Mouse (Mus musculus) testis, adult 2 months (tissue): Measurements from ENCODE around the gene Gadl1. TPM values are rescaled to one million over a fixed set of nuclear protein-coding genes. Genes with fewer than 3 reads are reported as not detected.

ENCODE experiments used
- H3K27ac ChIP-seq: fragments of 200-500 bp; 2 replicates; pipeline ENCODE4 v1.5.1; 2012; ENCODE audit warnings: low read depth, low read length; ENCODE audit not compliant: control insufficient read depth, insufficient read depth
- H3K27me3 ChIP-seq: fragments of 200-500 bp; 2 replicates; pipeline ENCODE4 v1.6.1; 2012; ENCODE audit warnings: mild to moderate bottlenecking, low read length, moderate library complexity; ENCODE audit not compliant: control insufficient read depth, insufficient read depth
- H3K36me3 ChIP-seq: fragments of 200-500 bp; 2 replicates; pipeline ENCODE4 v1.6.1; 2012; ENCODE audit warnings: mild to moderate bottlenecking, low read length; ENCODE audit not compliant: control insufficient read depth, insufficient read depth
- H3K4me1 ChIP-seq: fragments of 200-500 bp; 2 replicates; pipeline ENCODE4 v1.6.1; 2012; ENCODE audit warnings: low read length; ENCODE audit not compliant: control insufficient read depth, insufficient read depth
- H3K4me3 ChIP-seq: fragments of 200-500 bp; 2 replicates; pipeline ENCODE4 v1.5.1; 2012; ENCODE audit warnings: low read depth, mild to moderate bottlenecking, low read length, moderate library complexity, mixed read lengths; ENCODE audit not compliant: control insufficient read depth
- CTCF ChIP-seq: fragments of 200-500 bp; IDR thresholded peaks from 2 replicates; pipeline ENCODE4 v1.5.1; 2012; ENCODE audit warnings: low read depth, mild to moderate bottlenecking, inconsistent platforms, low read length, moderate library complexity; ENCODE audit not compliant: control insufficient read depth, insufficient read depth, insufficient replicate concordance
- POLR2A ChIP-seq: fragments of 200-500 bp; IDR thresholded peaks from 2 replicates; pipeline ENCODE4 v1.6.1; 2012; ENCODE audit warnings: low read depth, mild to moderate bottlenecking, inconsistent platforms, low read length, moderate library complexity; ENCODE audit not compliant: control insufficient read depth
- polyA plus RNA-seq: library from polyadenylated mRNA; depleted of rRNA; stranded (reverse); fragments of >200 nt; gene quantifications from 2 replicates; pipeline ENCODE4 v1.2.3, GENCODE M21; 2012

Gadl1 gene
- polyA plus RNA-seq, 1 experiment = 2.3 TPM

DNA sequence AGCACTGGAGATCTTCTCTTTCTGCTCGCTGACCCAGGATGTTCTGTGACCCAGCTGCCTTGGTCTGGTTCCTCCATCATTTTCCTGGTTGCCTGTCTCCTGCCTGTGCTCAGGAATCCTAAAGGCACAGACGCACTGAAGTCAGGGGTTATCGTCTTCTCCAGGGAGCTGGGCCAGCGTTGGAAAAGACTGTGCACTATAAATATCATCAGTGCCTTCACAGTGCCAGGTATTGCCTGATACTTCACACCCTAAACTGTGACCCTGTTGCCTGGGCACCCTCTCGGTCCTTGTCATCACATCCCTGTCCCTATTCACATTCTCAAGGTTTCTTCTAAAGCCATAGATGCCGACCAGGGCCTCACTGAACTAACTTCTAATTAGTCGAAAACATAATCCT is 210.7 kb downstream of the Gadl1 start:
- Histone ChIP-seq H3K4me1 (no peaks in the 10 kb centered on the region), H3K36me3 (no peaks in the 10 kb centered on the region), H3K27ac (no peak overlapping the region), H3K27me3 (no peaks in the 10 kb centered on the region), H3K4me3 (no peak overlapping the region)
- TF ChIP-seq CTCF = no peak
- TF ChIP-seq POLR2A = no peak

DNA sequence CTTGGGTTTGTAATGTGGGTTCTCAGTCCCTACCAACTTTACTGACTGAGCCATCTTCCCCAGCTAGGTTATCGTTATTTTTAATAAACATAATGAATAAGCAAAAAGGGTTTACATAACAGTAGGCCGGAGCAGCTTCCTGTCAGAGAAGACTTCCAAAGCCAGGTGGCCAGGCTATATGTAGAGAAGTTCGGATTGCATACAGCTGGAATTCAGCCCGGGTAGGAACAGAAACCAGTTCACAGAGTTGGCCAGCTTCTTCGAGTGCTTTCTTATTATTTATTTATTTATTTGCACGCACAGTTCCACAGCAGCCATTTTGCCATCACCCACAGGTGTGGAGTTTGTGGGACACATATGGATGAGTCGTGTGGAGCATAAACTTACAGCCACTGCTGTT is 212.2 kb downstream of the Gadl1 start:
- no peaks in the 10 kb centered on the region for H3K4me1 ChIP-seq
- H3K4me3 ChIP-seq = no peak overlapping the region
- H3K27ac ChIP-seq = no peak overlapping the region
- no peaks in the 10 kb centered on the region for H3K27me3 ChIP-seq
- H3K36me3 ChIP-seq = no peaks in the 10 kb centered on the region
- TF ChIP-seq CTCF (no peak), POLR2A (no peak)

DNA sequence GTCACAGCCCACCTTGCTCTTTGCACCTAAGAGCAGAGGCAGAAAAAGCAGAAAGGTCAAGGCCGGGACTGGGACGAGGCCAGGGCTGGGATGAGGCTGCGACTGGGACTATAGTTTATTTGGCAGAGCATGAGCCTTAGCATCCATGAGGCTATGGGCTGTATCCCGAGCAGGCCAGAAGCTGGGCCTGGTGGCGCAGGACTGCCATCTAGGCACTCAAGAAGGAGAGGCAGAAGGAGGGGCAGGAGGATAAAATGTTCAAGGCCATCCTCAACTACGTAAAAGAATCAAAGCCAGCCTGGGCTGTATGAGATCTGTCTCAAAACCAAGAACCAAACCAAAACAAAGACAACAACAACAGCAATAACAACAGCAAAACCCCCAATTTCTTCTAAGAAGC is 213.3 kb downstream of the Gadl1 start:
- Histone ChIP-seq H3K36me3 (no peaks in the 10 kb centered on the region), H3K4me1 (no peaks in the 10 kb centered on the region), H3K27me3 (no peaks in the 10 kb centered on the region), H3K27ac (no peak overlapping the region), H3K4me3 (no peak overlapping the region)
- no peak for TF ChIP-seq CTCF

DNA sequence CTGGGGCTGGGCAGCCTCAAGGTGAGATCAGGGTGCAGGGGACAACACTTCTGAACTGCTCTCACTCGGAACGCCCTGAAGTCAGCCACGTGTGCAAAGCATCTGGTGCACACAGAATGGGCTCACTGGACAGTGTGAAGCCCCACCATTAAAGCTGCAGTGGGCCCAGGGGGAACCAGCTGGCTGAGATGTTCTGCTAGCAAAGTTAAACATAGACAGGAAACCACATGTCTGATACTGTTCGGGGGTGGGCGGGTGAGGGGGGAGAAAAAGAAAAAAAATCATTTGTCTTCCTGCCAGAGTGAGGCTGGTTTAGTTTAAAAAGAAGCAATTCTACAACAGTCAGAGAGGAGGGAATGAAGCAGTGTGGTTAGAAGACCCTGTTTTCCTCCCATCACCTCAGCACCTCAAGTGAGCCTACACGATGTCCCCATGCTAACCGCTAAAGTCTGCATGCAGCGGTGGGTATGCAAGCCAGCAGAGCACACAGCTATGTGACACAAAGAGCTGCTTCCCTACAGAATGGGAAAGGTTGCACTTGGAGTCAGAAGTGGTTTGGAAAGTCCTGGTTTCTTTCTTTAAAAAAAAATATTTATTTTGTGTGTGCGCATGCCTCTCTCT is 213.8 kb downstream of the Gadl1 start:
- Histone ChIP-seq H3K36me3 (no peaks in the 10 kb centered on the region), H3K4me1 (no peaks in the 10 kb centered on the region), H3K27ac (no peak overlapping the region), H3K27me3 (no peaks in the 10 kb centered on the region), H3K4me3 (no peak overlapping the region)
- TF ChIP-seq POLR2A (no peak), CTCF (no peak)
